Mouse (Mus musculus) liver, adult 2 months (tissue): ENCODE results near the gene H2-Eb2. TPM values are rescaled to one million over a fixed set of nuclear protein-coding genes. Genes with fewer than 3 reads are reported as not detected.
"Not testable (repeated sequence)": the region's sequence is repeated elsewhere in the genome, so short reads cannot be mapped to it uniquely, and the experiment has no call there.

Source experiments
- DNase-seq: peaks from one replicate; pipeline ENCODE4 v3.0.0-alpha.2; 2011; ENCODE audit warnings: low read depth, low spot score; ENCODE audit errors: extremely low read depth
- H3K27ac ChIP-seq: fragments of 200-500 bp; replicated peaks from 2 replicates; pipeline ENCODE4 v1.5.1; 2012; ENCODE audit warnings: low read depth, mild to moderate bottlenecking, control low read depth, inconsistent platforms, low read length; ENCODE audit not compliant: insufficient read depth
- H3K27me3 ChIP-seq: fragments of 200-500 bp; 2 replicates; pipeline ENCODE4 v1.6.1; 2012; ENCODE audit warnings: mild to moderate bottlenecking, moderate library complexity, low read length, inconsistent platforms; ENCODE audit not compliant: control insufficient read depth, insufficient read depth
- H3K36me3 ChIP-seq: fragments of 200-500 bp; 2 replicates; pipeline ENCODE4 v1.6.1; 2012; ENCODE audit warnings: low read length, inconsistent platforms; ENCODE audit not compliant: control insufficient read depth, insufficient read depth
- H3K4me1 ChIP-seq: fragments of 200-500 bp; 2 replicates; pipeline ENCODE4 v1.6.1; 2011; ENCODE audit warnings: low read length; ENCODE audit not compliant: control insufficient read depth, insufficient read depth
- H3K4me3 ChIP-seq: fragments of 200-500 bp; 2 replicates; pipeline ENCODE4 v1.5.1; 2011; ENCODE audit warnings: low read depth, mild to moderate bottlenecking, control low read depth, low read length, moderate library complexity; ENCODE audit not compliant: insufficient read depth
- H3K79me2 ChIP-seq: fragments of 200-500 bp; 2 replicates; pipeline ENCODE4 v1.6.1; 2012; ENCODE audit warnings: inconsistent platforms, mild to moderate bottlenecking, low read length, moderate library complexity; ENCODE audit not compliant: control insufficient read depth, insufficient read depth
- H3K9ac ChIP-seq: fragments of 200-500 bp; 2 replicates; pipeline ENCODE4 v1.6.1; 2012; ENCODE audit warnings: low read depth, mild to moderate bottlenecking, control low read depth, inconsistent platforms, low read length
- CTCF ChIP-seq: fragments of 200-500 bp; IDR thresholded peaks from 2 replicates; pipeline ENCODE4 v1.5.1; 2011; ENCODE audit warnings: low read depth, low read length, control low read depth
- POLR2A ChIP-seq: fragments of 200-500 bp; IDR thresholded peaks from 2 replicates; pipeline ENCODE4 v1.6.1; 2011; ENCODE audit warnings: low read length, control low read depth; ENCODE audit not compliant: insufficient read depth; ENCODE audit errors: extremely low read depth
- WGBS: fragments of 180-500 bp; shearing (Covaris S2); methylation state at CpG from one replicate; pipeline ENCODE4 v1.1.7; 2018; 5-methylcytosine and 5-hydroxymethylcytosine counted together
- polyA plus RNA-seq: library from polyadenylated mRNA; depleted of rRNA; stranded (reverse); fragments of >200 nt; gene quantifications from 2 replicates; pipeline ENCODE4 v1.2.3, GENCODE M21; 2012
- total RNA-seq: library from RNA; depleted of rRNA; stranded (reverse); fragments of >200 nt; gene quantifications from 2 replicates; pipeline ENCODE4 v1.2.3, GENCODE M21; 2014

The H2-Eb2 gene
- total and polyA plus RNA-seq, 2 experiments, result 0.09 to 0.16 TPM

GRCm38 (mm10) chr17:34307216-34307615 lies 18.2 kb upstream of the H2-Eb2 start:
- DNase-seq, result no peak
- Histone ChIP-seq H3K27me3 (no peaks in the 10 kb centered on the region), H3K36me3 (no peaks in the 10 kb centered on the region), H3K27ac (no peak overlapping the region), H3K4me3 (no peak overlapping the region), H3K79me2 (no peaks in the 10 kb centered on the region), H3K9ac (no peak overlapping the region), H3K4me1 (no peaks in the 10 kb centered on the region)
- TF ChIP-seq CTCF, result no peak
- TF ChIP-seq POLR2A, result no peak

DNA sequence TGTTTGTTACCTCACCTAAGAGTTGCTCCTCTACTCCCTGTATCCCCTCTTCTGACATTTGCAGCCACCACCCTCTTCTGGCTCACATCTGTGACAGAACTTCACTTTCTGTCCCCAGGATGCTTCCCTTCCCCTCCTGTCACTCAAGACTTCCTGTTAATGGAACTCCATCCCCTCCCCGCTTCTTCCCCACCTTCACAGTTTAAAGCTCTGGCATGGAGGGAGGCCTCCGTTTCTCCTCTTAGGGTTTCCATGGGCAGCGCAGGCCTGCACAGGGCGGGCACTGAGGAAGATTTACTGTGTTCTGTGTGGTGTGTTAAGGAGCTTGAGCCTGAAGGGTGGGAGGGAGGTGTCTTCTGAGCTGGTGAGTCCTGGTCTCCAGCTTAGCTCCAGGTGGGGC lies 17.3 kb upstream of the H2-Eb2 start:
- no peak for DNase-seq
- no peak overlapping the region for H3K4me3 ChIP-seq
- no peaks in the 10 kb centered on the region for H3K27me3 ChIP-seq
- H3K27ac ChIP-seq, result no peak overlapping the region
- H3K79me2 ChIP-seq, result no peaks in the 10 kb centered on the region
- TF ChIP-seq CTCF (no peak), POLR2A (no peak)
- H3K9ac ChIP-seq, result no peak overlapping the region
- no peaks in the 10 kb centered on the region for H3K4me1 ChIP-seq
- no peaks in the 10 kb centered on the region for H3K36me3 ChIP-seq
- 79% methylated on average over 4 of the region's 4 CpGs for WGBS

- Histone ChIP-seq H3K36me3 (no peaks in the 10 kb centered on the region), H3K9ac (peak overlapping the region; percentile 72), H3K27ac (no peak overlapping the region), H3K4me3 (peak overlapping the region; percentile 74), H3K27me3 (no peaks in the 10 kb centered on the region), H3K79me2 (no peaks in the 10 kb centered on the region), H3K4me1 (no peaks in the 10 kb centered on the region)
- no peak for DNase-seq
- WGBS, result 27% methylated on average over 10 of the region's 10 CpGs
- TF ChIP-seq POLR2A (no peak), CTCF (no peak)
These were observed 16.2 kb upstream of the H2-Eb2 start for GRCm38 (mm10) chr17:34309225-34309624.

DNA sequence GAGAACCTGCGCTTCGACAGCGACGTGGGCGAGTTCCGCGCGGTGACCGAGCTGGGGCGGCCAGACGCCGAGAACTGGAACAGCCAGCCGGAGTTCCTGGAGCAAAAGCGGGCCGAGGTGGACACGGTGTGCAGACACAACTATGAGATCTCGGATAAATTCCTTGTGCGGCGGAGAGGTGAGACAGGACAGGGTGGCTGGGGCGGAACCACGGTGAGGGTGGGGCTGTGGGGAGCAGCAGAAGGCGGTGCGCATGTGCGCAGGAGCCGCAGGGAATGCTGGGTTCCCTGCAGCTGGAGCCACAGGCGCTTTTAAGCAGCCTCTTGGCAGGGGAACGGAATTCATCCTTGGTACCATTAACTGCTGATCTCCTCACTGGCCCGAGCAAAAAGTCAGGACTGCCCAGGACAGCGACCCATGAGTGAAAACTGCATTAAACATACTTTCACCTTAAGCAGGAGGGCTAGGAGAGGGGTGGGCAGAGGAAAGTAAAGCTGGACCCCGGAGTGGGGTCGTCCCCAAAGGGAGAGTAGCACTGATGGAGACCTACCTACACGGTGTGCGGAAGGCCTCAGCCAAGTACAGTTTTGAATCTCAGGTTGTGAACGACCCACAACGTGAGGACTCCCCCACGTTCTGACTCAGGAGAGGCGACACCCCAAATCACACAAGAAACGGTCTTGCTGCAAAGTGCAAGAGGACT lies 15.6 kb upstream of the H2-Eb2 start:
- TF ChIP-seq POLR2A (no peak), CTCF (no peak)
- Histone ChIP-seq H3K27ac (no peak overlapping the region), H3K79me2 (no peaks in the 10 kb centered on the region), H3K4me3 (peak overlapping the region; percentile 74), H3K36me3 (no peaks in the 10 kb centered on the region), H3K27me3 (no peaks in the 10 kb centered on the region), H3K9ac (peak overlapping the region; percentile 72), H3K4me1 (no peaks in the 10 kb centered on the region)
- 26% methylated on average over 38 of the region's 38 CpGs for WGBS
- DNase-seq, result peak; percentile 59

DNA sequence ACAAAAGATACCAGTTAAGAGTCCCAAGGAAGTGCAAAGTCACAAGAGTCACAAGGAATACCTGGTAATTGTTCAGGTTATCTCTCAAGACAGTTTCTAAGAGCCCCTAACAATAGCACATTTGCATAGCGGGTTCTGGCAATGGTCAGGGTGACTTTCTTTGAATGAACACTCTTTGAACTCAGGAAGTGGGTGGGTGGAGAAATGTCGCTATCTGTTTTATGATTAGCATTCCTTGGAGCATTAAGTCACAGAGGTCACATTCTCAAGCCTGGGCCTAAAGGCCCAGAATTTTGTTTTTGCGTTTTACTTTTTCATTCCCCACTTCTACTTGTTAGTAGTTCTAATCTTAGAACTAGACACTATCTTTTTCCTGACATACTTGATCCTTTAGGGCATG lies 14.9 kb upstream of the H2-Eb2 start:
- H3K79me2 ChIP-seq, H3K27me3 ChIP-seq, DNase-seq, H3K36me3 ChIP-seq, H3K27ac ChIP-seq, H3K9ac ChIP-seq, H3K4me1 ChIP-seq, H3K4me3 ChIP-seq: not testable (repeated sequence)
- WGBS, result 90% methylated on average over 3 of the region's 3 CpGs

DNA sequence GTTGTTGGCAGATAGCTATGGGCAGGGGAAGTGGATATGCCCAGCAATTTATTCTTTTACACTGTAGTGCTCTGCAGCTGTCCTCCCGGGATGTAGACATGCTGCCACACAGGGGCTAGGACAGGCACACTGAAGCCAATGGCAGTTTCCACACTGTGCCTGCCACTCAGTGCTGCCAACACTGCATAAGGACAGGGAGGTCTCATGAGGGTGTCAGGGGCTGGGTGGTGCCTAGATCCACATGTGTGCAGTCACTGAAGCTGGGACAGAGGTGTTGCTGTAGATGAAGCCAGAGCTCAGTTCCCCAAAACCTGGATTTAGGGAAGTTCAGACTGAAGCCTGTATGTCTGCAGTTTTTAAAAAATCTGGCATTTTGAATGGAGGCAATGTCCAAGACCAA lies 13.3 kb upstream of the H2-Eb2 start:
- no peak overlapping the region for H3K27ac ChIP-seq
- no peak overlapping the region for H3K4me3 ChIP-seq
- TF ChIP-seq CTCF (no peak), POLR2A (no peak)
- no peaks in the 10 kb centered on the region for H3K36me3 ChIP-seq
- WGBS, result 86% methylated on average over 1 of the region's 1 CpGs
- no peak overlapping the region for H3K9ac ChIP-seq
- no peaks in the 10 kb centered on the region for H3K27me3 ChIP-seq
- H3K79me2 ChIP-seq, result no peaks in the 10 kb centered on the region
- DNase-seq, result no peak
- H3K4me1 ChIP-seq, result no peaks in the 10 kb centered on the region
